Mouse (Mus musculus): ENCODE data around the gene Cabcoco1.

- no peak for TF ChIP-seq CTCF (IDR thresholded peaks at IDR 0.05; ENCODE audit: low read depth, low read length)
- no peak for TF ChIP-seq POLR2A (IDR thresholded peaks at IDR 0.05; ENCODE audit: extremely low read depth, insufficient read depth, low read length)
These were observed 121.2 kb downstream of the Cabcoco1 start for GRCm38 (mm10) chr10:68420393-68420920.

Measured in liver, adult 2 months (tissue).